Mouse (Mus musculus) T-helper 2 cell (primary cell): ENCODE results near the gene Marc1.

Experiments used
- in situ Hi-C: fragments of 300-600 bp; cut with MboI, MseI; formaldehyde crosslinking; loops from one replicate; pipeline ENCODE4 v1.15.1; 2025; ENCODE audit warnings: high pct_unique_total_duplicates

Marc1 gene

GRCm38 (mm10) chr1:184763866-184764265 is 47.2 kb downstream of the Marc1 start:
- in situ Hi-C loops, result no loop called here

GRCm38 (mm10) chr1:184762941-184763340 is 48.2 kb downstream of the Marc1 start:
- in situ Hi-C loops, result no loop called here

GRCm38 (mm10) chr1:184761988-184762387 is 49.1 kb downstream of the Marc1 start:
- in situ Hi-C loops, result no loop called here

GRCm38 (mm10) chr1:184752671-184753070 is 58.4 kb downstream of the Marc1 start:
- in situ Hi-C loops, result no loop called here

GRCm38 (mm10) chr1:184750114-184750664 is 60.9 kb downstream of the Marc1 start:
- in situ Hi-C loops, result no loop called here

GRCm38 (mm10) chr1:184748692-184749152 is 62.4 kb downstream of the Marc1 start:
- in situ Hi-C loops, result no loop called here

- in situ Hi-C loops, result no loop called here
These were observed 73.1 kb downstream of the Marc1 start for GRCm38 (mm10) chr1:184737876-184738479.

- in situ Hi-C loops, result no loop called here
These were observed 73.9 kb downstream of the Marc1 start for GRCm38 (mm10) chr1:184737228-184737627.
